Mouse (Mus musculus) heart, adult 9 months (tissue): ENCODE data around the gene Tmed5.
A peak's percentile ranks its signal among the peaks of the same experiment; 100 is the strongest.
"Not testable (repeated sequence)": the region's sequence is repeated elsewhere in the genome, so short reads cannot be mapped to it uniquely, and the experiment has no call there.

Experiments
- DNase-seq, 2 experiments: peaks; one replicate each; pipeline ENCODE4 v3.0.0; 2022; ENCODE audit warnings: low spot score in 2 of 2

The Tmed5 gene

GRCm38 (mm10) chr5:108132441-108133243 lies at the start of gene Tmed5, which contains the start of gene Ccdc18:
Gene Tmed5 (minus strand): TSS chr5:108132620.
Gene Ccdc18 (plus strand): TSS chr5:108132875.
- DNase-seq: peak; percentile 96 to 97

GRCm38 (mm10) chr5:108163695-108164094 lies 31.3 kb upstream of the Tmed5 start:
- DNase-seq: peak in 1 of 2 experiments; percentile 15

GRCm38 (mm10) chr5:108160796-108161195 lies 28.4 kb upstream of the Tmed5 start:
- DNase-seq: no peak

GRCm38 (mm10) chr5:108152592-108152991 lies 20.2 kb upstream of the Tmed5 start:
- DNase-seq: no peak

GRCm38 (mm10) chr5:108131849-108132440 lies 475 bp downstream of the Tmed5 start:
- DNase-seq: peak; percentile 51 to 68

- DNase-seq: no peak
Observed at GRCm38 (mm10) chr5:108120221-108120900, 12.1 kb downstream of the Tmed5 start.

- DNase-seq: no peak
Observed at GRCm38 (mm10) chr5:108117693-108118092, 14.7 kb downstream of the Tmed5 start.

- DNase-seq: no peak
Observed at GRCm38 (mm10) chr5:108109346-108109745, 23.1 kb downstream of the Tmed5 start.

- no peak for DNase-seq
Observed at GRCm38 (mm10) chr5:108104306-108104705, 28.1 kb downstream of the Tmed5 start.

- no peak for DNase-seq
Observed at GRCm38 (mm10) chr5:108100196-108100595, 32.2 kb downstream of the Tmed5 start.

GRCm38 (mm10) chr5:108097676-108098075 lies 34.7 kb downstream of the Tmed5 start:
- no peak for DNase-seq

- DNase-seq: not testable (repeated sequence)
Observed at GRCm38 (mm10) chr5:108092731-108093130, 39.7 kb downstream of the Tmed5 start.

- no peak for DNase-seq
Observed at GRCm38 (mm10) chr5:108085440-108085839, 47.0 kb downstream of the Tmed5 start.

- DNase-seq: no peak
Observed at GRCm38 (mm10) chr5:108082380-108082779, 50.0 kb downstream of the Tmed5 start.

- peak in 1 of 2 experiments; percentile 21 for DNase-seq
Observed at GRCm38 (mm10) chr5:108079603-108080002, 52.8 kb downstream of the Tmed5 start.

- DNase-seq: no peak
Observed at GRCm38 (mm10) chr5:108076833-108077540, 55.4 kb downstream of the Tmed5 start.

- no peak for DNase-seq
Observed at GRCm38 (mm10) chr5:108076241-108076640, 56.2 kb downstream of the Tmed5 start.

- no peak for DNase-seq
Observed at GRCm38 (mm10) chr5:108072301-108072700, 60.1 kb downstream of the Tmed5 start.

GRCm38 (mm10) chr5:108065465-108066411 lies 66.7 kb downstream of the Tmed5 start, which contains the start of gene Mtf2:
Gene Mtf2 (plus strand): TSS chr5:108065674.
- DNase-seq: peak; percentile 91 to 96

- no peak for DNase-seq
Observed at GRCm38 (mm10) chr5:108060413-108060812, 72.0 kb downstream of the Tmed5 start.
